Mouse (Mus musculus) embryonic facial prominence, embryonic 13.5 days (tissue): Measurements from ENCODE around the gene Ptma. TPM values are rescaled to one million over a fixed set of nuclear protein-coding genes. Genes with fewer than 3 reads are reported as not detected.

Experiments used
- ATAC-seq: fragments of 200-750 bp; cut with Nextera tagmentation; 2 replicates; pipeline ENCODE4 v1.8.0; 2017; ENCODE audit warnings: low read depth; ENCODE audit not compliant: insufficient number of reproducible peaks, insufficient read depth, low FRiP score, low TSS enrichment
- H3K27ac ChIP-seq: fragments of 300-500 bp; sonication (generic); 2 replicates; pipeline ENCODE4 v1.5.1; 2015; ENCODE audit warnings: moderate library complexity, mild to moderate bottlenecking, inconsistent platforms
- H3K27me3 ChIP-seq: fragments of 300-500 bp; sonication (generic); 2 replicates; pipeline ENCODE4 v1.6.1; 2015; ENCODE audit warnings: mild to moderate bottlenecking, inconsistent platforms
- H3K36me3 ChIP-seq: fragments of 300-500 bp; sonication (generic); 2 replicates; pipeline ENCODE4 v1.6.1; 2015; ENCODE audit warnings: mild to moderate bottlenecking, inconsistent platforms
- H3K4me1 ChIP-seq: fragments of 300-500 bp; sonication (generic); 2 replicates; pipeline ENCODE4 v1.6.1; 2015; ENCODE audit warnings: inconsistent platforms
- H3K4me2 ChIP-seq: fragments of 300-500 bp; sonication (generic); 2 replicates; pipeline ENCODE4 v1.6.1; 2015; ENCODE audit warnings: moderate library complexity, mild to moderate bottlenecking, inconsistent platforms
- H3K4me3 ChIP-seq: fragments of 300-500 bp; sonication (generic); 2 replicates; pipeline ENCODE4 v1.5.1; 2015; ENCODE audit warnings: mild to moderate bottlenecking, inconsistent platforms
- H3K9ac ChIP-seq: fragments of 300-500 bp; sonication (generic); 2 replicates; pipeline ENCODE4 v1.6.1; 2015; ENCODE audit warnings: mild to moderate bottlenecking, inconsistent platforms
- H3K9me3 ChIP-seq: fragments of 300-500 bp; sonication (generic); 2 replicates; pipeline ENCODE4 v1.6.1; 2016; ENCODE audit warnings: inconsistent platforms
- WGBS: fragments of 180-500 bp; shearing (Covaris S2); methylation state at CpG from one replicate; pipeline ENCODE4 v1.1.7; 2015; ENCODE audit warnings: mixed read lengths; 5-methylcytosine and 5-hydroxymethylcytosine counted together
- polyA plus RNA-seq: library from polyadenylated mRNA; unstranded; fragments of >200 nt; fragmentation: Nextera tagmentation; extraction: Ambion mirVana; gene quantifications from 2 replicates; pipeline ENCODE4 v1.2.1, GENCODE M21; 2015

Gene Ptma
- polyA plus RNA-seq, 1 experiment from 2014 or later = 3,278 TPM

- H3K27ac ChIP-seq = peak overlapping the region; percentile 100
- 82% methylated on average over 8 of the region's 8 CpGs for WGBS
- H3K36me3 ChIP-seq = peaks cover 10% of the 10 kb centered on the region
- no peaks in the 10 kb centered on the region for H3K9me3 ChIP-seq
- no peaks in the 10 kb centered on the region for H3K27me3 ChIP-seq
- H3K4me1 ChIP-seq = peaks cover 31% of the 10 kb centered on the region
- no peak for ATAC-seq
- H3K4me3 ChIP-seq = 0 out of 2 replicates have a peak overlapping the region, but pooled peaks have one; percentile 98
- peak overlapping the region; percentile 91 for H3K4me2 ChIP-seq
- H3K9ac ChIP-seq = peak overlapping the region; percentile 95
Measured at GRCm38 (mm10) chr1:86523776-86524618, 2.5 kb upstream of the Ptma start.

- Histone ChIP-seq H3K27ac (peak overlapping the region; percentile 100), H3K36me3 (peaks cover 18% of the 10 kb centered on the region), H3K9ac (peak overlapping the region; percentile 95), H3K4me3 (peak overlapping the region; percentile 98), H3K4me2 (peak overlapping the region; percentile 91), H3K27me3 (no peaks in the 10 kb centered on the region), H3K4me1 (peaks cover 39% of the 10 kb centered on the region), H3K9me3 (no peaks in the 10 kb centered on the region)
- 1% methylated on average over 52 of the region's 53 CpGs for WGBS
- ATAC-seq = peak; percentile 73
Measured at GRCm38 (mm10) chr1:86524619-86525498, 1.7 kb upstream of the Ptma start.

DNA sequence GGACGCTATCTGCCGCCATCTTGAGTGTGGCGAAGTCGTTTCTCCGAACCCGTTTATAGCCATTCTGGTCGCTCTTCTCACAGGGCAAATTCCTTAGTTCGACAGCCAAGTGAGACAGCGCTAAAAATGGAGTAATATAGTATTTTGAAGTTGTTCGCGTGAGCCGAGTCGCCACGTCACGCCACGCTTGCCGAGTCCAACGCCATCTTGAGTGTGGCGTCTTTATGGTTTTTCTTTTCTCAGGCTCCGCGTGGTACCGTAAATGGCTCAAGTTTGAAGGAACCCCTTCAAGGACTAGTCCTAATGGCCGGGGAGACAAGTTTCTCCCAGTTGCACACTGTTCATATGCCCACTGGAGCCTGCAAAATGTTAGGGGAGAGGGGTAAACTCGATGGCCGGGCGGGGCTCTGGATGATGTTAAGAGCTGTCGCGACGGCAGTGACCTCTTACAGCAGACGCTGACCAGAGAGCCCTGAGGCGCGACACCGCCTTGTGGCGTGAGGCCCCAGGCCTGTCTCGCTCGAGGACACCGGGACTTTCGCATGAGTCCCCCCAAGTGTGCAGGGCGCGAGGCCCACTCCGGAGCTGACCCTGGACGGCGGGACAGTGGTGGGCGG, 919 bp upstream of the Ptma start:
- Histone ChIP-seq H3K4me1 (peaks cover 40% of the 10 kb centered on the region), H3K36me3 (peaks cover 19% of the 10 kb centered on the region), H3K4me2 (peak overlapping the region; percentile 91), H3K9me3 (no peaks in the 10 kb centered on the region), H3K9ac (peak overlapping the region; percentile 95), H3K27me3 (no peaks in the 10 kb centered on the region), H3K4me3 (peak overlapping the region; percentile 98), H3K27ac (peak overlapping the region; percentile 100)
- ATAC-seq = no peak
- under 1% methylated on average over 44 of the region's 44 CpGs for WGBS

DNA sequence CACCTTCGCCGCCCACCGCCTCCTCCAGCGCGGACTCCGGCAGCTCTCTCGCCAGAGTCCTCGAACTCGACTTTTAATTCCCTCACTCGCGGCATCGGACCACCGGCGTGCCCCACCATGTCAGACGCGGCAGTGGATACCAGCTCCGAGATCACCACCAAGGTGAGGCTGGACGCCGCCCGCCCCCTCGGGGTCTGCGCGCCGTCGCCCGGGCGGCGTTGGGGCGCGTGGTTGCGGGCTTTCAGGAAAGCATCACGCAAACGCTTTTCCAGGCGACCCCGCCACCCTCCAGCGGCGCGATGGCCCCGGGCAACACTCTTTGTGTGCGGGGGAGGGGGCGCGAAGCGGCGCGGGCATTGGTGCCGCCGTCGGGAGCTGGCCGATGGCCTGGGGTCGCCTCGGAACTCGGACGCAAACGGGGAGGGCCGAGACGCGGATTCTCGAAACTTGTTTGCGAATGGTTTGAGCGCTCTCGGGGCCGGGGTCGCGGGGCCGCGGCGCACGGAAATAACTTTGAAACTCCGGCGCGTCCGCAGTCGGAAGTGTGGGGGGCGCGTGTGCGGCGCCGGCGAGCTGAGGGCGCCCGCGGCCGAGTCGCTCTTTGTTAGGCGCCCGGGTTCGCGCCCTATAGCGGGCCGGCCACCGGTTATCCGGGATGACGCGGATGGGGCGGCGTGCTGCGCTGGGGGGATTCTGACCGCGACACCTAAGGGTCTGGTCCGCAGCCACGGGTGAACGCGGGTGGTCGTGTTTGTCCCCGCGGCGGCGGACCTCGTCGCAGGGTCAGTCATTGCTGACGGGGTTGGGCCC, 468 bp downstream of the Ptma start:
- H3K4me2 ChIP-seq = peak overlapping the region; percentile 92
- H3K4me1 ChIP-seq = peaks cover 52% of the 10 kb centered on the region
- WGBS = under 1% methylated on average over 103 of the region's 111 CpGs
- H3K27ac ChIP-seq = peak overlapping the region; percentile 100
- peak overlapping the region; percentile 100 for H3K9ac ChIP-seq
- no peaks in the 10 kb centered on the region for H3K27me3 ChIP-seq
- H3K9me3 ChIP-seq = no peaks in the 10 kb centered on the region
- no peak; the same call in 1 of the 2 replicates for ATAC-seq
- peaks cover 26% of the 10 kb centered on the region for H3K36me3 ChIP-seq
- H3K4me3 ChIP-seq = peak overlapping the region; percentile 98

DNA sequence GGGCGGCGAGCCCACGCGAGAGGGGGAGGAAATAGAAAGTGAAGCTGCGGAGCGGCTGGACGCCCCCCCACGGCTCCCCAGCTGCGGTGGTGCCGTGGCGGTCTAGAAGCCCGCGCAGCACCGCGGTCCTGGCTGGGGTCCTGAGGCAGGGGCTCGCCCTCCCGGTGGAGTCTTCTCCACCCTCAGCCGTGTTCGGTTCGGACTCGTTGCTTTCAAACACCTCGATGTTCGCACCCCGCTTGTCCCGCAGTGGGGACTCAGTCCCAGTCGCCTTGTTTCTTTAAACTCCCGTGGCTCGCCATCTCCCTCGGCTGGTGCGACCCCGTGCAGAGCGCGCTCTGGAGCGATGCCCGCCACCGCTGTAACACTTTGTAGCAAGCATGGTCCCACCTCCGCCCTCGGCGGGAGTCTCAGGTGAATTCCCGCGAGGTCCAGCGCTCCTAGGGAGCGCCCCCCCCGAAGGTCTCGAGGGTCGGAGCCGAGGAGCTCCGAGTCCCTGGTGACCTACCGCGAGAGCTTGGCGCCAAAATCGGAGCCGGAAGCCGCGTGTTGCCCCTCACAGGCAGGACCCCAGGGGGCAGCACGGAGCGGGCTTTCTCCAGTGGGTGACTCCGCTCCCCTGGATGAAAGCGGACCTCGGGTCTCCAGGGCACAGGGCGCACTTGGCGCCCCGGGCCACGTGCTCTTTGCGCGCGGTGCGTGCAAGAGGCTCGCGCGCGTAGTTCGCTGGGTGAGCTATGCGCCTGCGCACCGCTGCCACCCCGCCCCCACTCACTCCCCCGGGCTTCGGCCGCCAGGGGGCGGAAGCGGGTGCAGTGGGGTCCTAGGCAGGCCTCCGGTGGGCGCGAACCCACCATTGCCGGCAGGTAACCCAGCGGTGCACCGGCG, 1.3 kb downstream of the Ptma start:
- H3K9me3 ChIP-seq = no peaks in the 10 kb centered on the region
- H3K4me3 ChIP-seq = peak overlapping the region; percentile 98
- peak overlapping the region; percentile 100 for H3K27ac ChIP-seq
- H3K4me1 ChIP-seq = peaks cover 47% of the 10 kb centered on the region
- no peak for ATAC-seq
- under 1% methylated on average over 89 of the region's 89 CpGs for WGBS
- no peaks in the 10 kb centered on the region for H3K27me3 ChIP-seq
- H3K9ac ChIP-seq = peak overlapping the region; percentile 100
- H3K4me2 ChIP-seq = peak overlapping the region; percentile 92
- peaks cover 26% of the 10 kb centered on the region for H3K36me3 ChIP-seq

GRCm38 (mm10) chr1:86528571-86529180, 2.1 kb downstream of the Ptma start:
- Histone ChIP-seq H3K4me2 (peak overlapping the region; percentile 92), H3K4me1 (peaks cover 40% of the 10 kb centered on the region), H3K27ac (peak overlapping the region; percentile 100), H3K4me3 (peak overlapping the region; percentile 98), H3K36me3 (peaks cover 32% of the 10 kb centered on the region), H3K9me3 (no peaks in the 10 kb centered on the region), H3K9ac (peak overlapping the region; percentile 100), H3K27me3 (no peaks in the 10 kb centered on the region)
- under 1% methylated on average over 15 of the region's 15 CpGs for WGBS
- ATAC-seq = no peak

- H3K4me1 ChIP-seq = peaks cover 31% of the 10 kb centered on the region
- H3K27ac ChIP-seq = peak overlapping the region; percentile 100; the same call in 1 of the 2 replicates
- peaks cover 35% of the 10 kb centered on the region for H3K36me3 ChIP-seq
- H3K9me3 ChIP-seq = no peaks in the 10 kb centered on the region
- peak overlapping the region; percentile 100 for H3K9ac ChIP-seq
- H3K4me3 ChIP-seq = peak overlapping the region; percentile 98
- no peak for ATAC-seq
- peak overlapping the region; percentile 92 for H3K4me2 ChIP-seq
- no peaks in the 10 kb centered on the region for H3K27me3 ChIP-seq
- WGBS = 20% methylated on average over 4 of the region's 4 CpGs
Measured at GRCm38 (mm10) chr1:86529590-86529989, 3.1 kb downstream of the Ptma start.

DNA sequence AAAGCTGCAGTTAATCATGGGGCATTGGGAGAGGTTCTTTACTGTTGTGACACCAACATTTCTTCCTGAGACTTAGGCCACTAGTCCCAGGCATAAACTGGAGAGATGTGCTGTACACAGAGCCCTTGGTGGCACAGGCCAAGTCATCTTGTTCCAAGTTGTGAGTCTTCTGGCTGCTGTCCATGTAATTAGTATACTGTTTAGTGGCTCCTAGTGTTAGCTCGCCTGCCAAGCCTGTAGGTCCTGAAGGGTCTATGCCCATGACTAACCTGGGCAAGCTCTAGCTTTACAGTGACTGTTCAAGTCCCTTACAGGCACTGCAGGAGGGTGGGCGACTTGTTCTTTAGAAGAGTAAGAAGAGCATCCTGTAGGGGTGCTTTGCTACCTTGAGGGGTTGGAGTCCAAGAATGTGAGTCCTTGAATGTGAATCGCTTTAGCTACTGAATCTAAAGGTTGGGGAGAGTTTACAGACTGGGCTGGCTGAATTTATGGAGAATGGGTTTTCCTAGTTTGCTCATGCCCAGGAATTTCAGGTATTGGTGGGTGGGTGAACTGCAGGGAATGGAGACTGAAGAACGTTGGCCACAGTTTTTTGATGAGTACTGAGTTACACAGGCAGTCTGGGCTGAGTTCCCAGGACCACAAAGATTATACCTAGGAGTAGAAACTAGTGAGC, 4.5 kb downstream of the Ptma start:
- H3K9ac ChIP-seq = peak overlapping the region; percentile 58; the same call in 1 of the 2 replicates

DNA sequence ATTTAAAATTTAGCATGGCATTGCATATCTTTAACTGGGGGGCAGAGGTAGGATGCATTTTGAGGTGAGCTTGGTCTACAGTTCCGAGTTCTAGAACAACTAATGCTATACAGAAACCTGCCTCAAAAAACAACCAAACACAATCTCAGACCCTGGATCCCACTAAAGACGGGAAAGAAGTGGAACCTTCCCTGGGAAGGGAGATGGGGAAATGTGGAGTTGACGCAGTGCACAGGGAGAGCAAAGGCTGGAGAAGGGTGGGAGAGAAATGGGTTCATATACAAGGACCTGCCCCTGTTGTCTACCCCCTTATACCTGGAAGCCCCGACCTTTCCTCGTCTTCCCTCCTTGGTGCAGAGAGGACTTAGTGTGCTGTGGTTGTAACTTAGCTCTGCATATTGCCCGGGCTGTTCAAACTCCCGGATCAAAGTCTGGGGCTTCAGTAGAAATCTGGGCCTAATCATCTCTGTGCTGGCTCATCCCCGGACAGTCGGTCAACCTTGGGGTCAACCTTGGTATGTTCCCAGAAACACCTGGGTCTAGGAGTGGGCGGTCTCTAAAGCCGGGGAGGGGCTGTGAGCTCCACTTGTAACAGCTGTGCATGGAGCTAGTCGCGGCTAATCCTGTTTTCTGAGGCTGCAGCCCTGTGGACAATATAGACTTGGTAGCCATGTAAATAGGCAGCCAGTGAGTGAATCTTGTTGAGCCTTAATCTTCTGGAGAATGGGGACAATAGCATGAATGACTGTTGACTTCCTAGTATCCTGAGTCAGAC, 5.2 kb downstream of the Ptma start:
- Histone ChIP-seq H3K27me3 (no peaks in the 10 kb centered on the region), H3K4me2 (peak overlapping the region; percentile 40), H3K36me3 (peaks cover 38% of the 10 kb centered on the region), H3K4me3 (peak overlapping the region; percentile 12; the same call in 1 of the 2 replicates), H3K27ac (peak overlapping the region; percentile 65), H3K9ac (peak overlapping the region; percentile 45; the same call in 1 of the 2 replicates), H3K4me1 (peaks cover 28% of the 10 kb centered on the region), H3K9me3 (no peaks in the 10 kb centered on the region)
- peak; percentile 17; the same call in 1 of the 2 replicates for ATAC-seq
- WGBS = 3% methylated on average over 13 of the region's 13 CpGs

More for the DNA sequence above, 4.5 kb downstream of the Ptma start:
- no peaks in the 10 kb centered on the region for H3K9me3 ChIP-seq
- peak overlapping the region; percentile 40 for H3K4me2 ChIP-seq
- H3K27ac ChIP-seq = peak overlapping the region; percentile 65
- H3K4me3 ChIP-seq = peak overlapping the region; percentile 12; the same call in 1 of the 2 replicates
- H3K36me3 ChIP-seq = peaks cover 38% of the 10 kb centered on the region
- peaks cover 28% of the 10 kb centered on the region for H3K4me1 ChIP-seq
- H3K27me3 ChIP-seq = no peaks in the 10 kb centered on the region
- WGBS = 15% methylated on average over 4 of the region's 4 CpGs
- no peak for ATAC-seq
